Mouse (Mus musculus) heart, postnatal 14 days (tissue): ENCODE measurements around the gene Rpl19. TPM values are rescaled to one million over a fixed set of nuclear protein-coding genes. Genes with fewer than 3 reads are reported as not detected.
A peak's percentile ranks its signal among the peaks of the same experiment; 100 is the strongest.

Experiments
- DNase-seq, 2 experiments: peaks; one replicate each; pipeline ENCODE4 v3.0.0; 2021 to 2022
- intact Hi-C: fragments of 180-260 bp; cut with DNase I; formaldehyde crosslinking; loops from one replicate; pipeline ENCODE4 v1.15.1; 2025
- long read RNA-seq, 2 experiments: library from polyadenylated mRNA; stranded (forward); transcript quantifications; one replicate each; pipeline ENCODE4 v2.0.0; 2021
- total RNA-seq, 2 experiments: library from RNA; stranded (reverse); gene quantifications; 2 replicates each; pipeline ENCODE4 v1.2.3; 2021

Rpl19 gene
- 100 to 1,000 TPM; 538 to 580 TPM for total RNA-seq
- long read RNA-seq, experiment 1, transcript Rpl19-202 (6 exons, 737 nt) = minor isoform, 6 of 211 reads
- long read RNA-seq, experiment 1, transcript Rpl19-201 (6 exons, 751 nt) = major isoform, 199 of 211 reads
- long read RNA-seq, experiment 1, partial matches to known transcripts = 5 of 211 reads
- long read RNA-seq, experiment 1, other reads (novel, unspliced or antisense) = 1 of 211 reads
- long read RNA-seq, experiment 2, transcript Rpl19-201 (6 exons, 751 nt) = major isoform, 183 of 192 reads
- long read RNA-seq, experiment 2, partial matches to known transcripts = 5 of 192 reads
- long read RNA-seq, experiment 2, other reads (novel, unspliced or antisense) = 2 of 192 reads

DNA sequence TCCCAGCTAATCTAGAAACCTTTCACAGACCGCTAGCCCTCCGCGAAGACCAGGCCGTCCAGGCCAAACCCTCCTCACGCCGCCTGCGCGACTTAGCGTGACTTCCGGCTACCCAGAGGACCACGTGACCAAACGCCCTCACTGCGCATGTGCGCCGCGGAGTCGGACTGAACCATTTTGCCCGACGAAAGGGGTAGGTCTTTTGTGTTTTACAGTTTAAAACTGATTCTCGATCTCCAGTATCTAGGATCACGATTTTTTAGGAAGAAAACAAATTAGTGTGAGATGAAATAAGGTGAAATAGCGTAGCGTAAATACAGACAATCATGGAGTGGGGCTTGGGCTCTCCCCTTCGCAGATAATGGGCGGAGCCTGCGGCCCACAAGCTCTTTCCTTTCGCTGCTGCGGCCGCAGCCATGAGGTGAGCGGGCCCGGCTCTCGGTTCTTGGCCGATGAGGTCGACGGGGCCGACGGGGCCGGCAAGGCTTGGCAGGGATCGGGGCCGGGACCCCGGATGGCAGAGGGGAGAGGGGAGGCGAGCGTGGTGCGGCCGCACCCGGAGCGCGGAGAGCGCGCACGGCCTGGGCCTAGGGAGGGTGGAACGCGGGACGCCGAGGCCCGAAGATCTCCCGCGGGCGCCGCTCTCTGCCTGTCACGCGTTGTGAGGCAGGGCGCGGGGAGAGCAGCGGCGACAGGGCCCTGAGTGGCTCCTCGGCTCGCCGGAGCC, at the start of gene Rpl19:
Gene Rpl19, plus strand, starts transcription at position 141 of the 727 bp plus-strand sequence.
- intact Hi-C loops = no loop called here

DNA sequence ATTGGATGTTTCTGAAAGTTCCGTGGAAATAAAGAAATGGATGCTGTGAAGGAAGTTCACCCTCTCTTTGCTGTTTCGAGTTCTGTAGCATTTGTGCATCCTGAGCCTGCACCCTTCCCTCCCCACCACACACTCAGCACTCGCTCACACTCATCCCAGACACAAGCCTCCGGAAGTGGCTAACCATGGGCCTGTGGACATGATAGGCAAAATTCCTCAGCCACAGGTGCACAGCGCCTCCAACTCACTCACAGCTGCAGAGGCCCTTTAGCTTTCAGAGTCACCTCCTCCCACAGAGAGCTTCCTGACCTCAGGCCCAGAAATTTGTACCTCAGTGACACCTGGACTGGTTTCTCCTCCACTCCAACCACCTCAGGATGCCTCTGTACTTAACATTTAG, 48.7 kb upstream of the Rpl19 start:
- intact Hi-C loops = no loop called here
- DNase-seq = no peak

More for the DNA sequence above, at the start of gene Rpl19:
- peak; percentile 91 to 95 for DNase-seq

DNA sequence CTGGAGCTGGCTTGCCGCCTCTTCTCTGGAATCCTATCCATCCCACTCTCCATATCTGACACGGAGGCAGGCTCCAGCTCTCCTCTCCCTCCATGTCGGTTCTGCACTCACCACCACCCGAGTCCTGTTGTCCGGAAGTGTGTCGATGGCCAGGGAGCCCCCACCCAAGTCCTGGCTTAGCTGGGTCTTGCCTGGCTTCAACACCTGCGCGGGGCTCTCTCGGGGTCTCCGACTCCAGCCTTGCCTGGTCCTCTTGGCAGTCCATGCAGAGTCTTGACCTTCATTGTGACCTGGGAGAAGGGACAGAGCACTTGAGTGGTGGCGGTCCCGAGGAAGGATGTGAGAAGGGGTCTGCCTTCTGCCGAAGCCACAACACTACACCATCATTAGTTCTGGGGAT, 48.1 kb upstream of the Rpl19 start:
- no peak for DNase-seq
- intact Hi-C loops = no loop called here

DNA sequence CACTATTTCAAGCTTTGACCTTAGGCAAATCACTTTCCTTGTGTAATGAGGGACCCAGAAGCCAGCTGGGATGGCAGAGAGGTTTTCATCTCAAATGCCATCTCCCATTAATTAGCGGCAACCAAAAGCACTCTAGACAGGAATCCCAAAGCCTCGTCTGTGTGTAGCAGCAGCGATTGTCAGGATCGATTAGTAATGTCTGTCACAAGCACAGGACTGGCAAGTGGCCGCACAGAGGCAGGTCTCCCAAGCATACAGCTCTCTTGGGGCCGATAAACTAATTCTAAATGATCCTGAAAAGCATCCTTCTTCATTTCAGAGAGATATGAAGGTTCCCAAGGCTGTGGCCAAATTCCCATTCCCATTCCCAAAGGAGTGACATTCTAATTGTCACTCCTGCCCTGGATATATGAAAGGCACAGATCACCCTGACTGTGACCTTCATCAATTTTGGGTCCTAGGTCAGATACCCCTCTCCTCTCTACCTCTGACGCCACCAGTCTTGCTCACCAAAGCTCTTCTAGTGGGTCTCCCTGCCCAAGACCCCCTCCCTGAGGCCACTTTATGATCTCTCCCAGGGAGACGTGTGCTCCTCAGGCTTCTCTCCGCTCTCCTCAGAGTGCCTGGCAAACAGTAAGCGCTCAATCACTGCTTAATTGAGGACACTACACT, 46.5 kb upstream of the Rpl19 start:
- intact Hi-C loops = no loop called here
- DNase-seq = no peak

DNA sequence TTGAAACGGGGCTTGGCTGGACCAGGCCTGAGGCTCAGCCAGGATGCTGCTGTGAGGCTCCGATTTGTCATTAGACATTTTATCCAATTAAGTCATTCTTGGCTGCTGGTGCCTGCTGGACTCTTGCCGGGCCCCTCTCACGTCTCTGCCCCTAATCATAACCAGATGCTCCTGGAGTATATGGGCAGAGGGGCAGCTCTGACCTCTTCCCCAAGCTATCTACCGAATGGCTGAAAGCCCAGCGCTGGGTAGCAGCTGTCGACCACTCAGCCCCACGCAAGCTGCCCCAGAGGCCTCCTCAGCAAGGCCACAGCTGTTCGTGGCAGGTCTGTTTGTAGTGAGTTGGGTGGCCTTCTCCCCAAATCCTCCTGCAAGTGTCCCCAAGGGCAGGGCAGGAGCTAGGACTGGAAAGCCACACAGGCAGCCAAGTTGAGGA, 46.0 kb upstream of the Rpl19 start:
- intact Hi-C loops = no loop called here
- DNase-seq = peak; percentile 76 to 80

DNA sequence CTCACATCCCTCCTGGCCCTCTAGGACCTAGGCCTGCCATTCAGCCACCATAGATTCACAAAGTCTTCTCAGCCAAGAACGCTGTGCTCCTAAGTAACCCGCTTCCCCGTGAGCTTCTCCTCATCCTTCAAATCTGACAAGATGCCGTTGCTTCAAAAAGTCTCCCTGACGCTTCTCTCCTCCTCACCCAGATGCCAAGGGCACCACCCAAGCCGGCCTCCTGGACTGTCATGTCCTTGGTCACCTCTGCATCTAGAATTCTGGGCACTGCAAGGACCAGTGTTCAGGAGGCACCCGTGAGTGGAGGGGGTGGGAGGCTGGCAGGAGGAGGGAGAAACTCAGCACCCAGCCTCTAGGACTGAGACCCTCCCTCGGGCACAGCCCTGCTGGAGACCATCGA, 43.8 kb upstream of the Rpl19 start:
- DNase-seq = no peak
- intact Hi-C loops = no loop called here

DNA sequence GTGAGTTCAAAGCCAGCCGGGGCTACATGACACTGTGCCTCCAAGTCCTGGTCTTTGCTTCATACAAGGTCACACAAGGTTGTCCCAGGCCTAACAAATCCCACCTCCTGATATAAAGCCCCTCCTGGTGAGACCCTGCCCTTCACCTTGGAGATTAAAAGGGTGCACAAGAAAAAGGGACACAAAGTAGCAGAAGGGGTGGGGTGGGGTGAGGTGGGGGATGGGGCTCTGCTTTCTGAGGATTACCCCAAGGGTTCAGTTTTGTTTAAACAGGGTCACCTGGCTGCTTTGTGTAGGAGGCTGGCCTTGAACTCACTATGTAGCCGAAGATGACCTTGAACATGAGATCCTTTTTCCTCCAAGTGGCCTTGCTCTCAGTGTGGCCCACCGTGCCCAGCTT, 43.0 kb upstream of the Rpl19 start:
- intact Hi-C loops = no loop called here
- no peak for DNase-seq

DNA sequence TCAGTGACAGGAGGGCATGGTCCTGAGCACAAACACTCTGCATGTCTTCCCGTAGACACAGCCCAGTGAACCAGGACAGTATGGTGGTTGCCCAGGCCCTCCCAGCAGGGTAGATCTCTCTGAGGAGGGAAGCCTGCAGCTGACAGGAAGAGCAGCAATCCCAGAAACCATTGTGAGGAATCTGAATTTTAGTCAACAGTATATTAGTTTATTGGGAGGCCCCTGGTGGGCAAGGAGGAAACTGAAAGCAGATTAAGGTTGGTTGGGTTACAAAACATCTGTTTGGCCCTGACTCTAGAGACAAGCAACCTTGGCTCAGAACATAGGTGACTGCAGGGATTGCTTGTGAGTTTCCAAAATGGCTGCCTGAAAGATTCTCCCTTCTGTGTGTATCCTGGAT, 42.5 kb upstream of the Rpl19 start:
- intact Hi-C loops = no loop called here
- no peak for DNase-seq

DNA sequence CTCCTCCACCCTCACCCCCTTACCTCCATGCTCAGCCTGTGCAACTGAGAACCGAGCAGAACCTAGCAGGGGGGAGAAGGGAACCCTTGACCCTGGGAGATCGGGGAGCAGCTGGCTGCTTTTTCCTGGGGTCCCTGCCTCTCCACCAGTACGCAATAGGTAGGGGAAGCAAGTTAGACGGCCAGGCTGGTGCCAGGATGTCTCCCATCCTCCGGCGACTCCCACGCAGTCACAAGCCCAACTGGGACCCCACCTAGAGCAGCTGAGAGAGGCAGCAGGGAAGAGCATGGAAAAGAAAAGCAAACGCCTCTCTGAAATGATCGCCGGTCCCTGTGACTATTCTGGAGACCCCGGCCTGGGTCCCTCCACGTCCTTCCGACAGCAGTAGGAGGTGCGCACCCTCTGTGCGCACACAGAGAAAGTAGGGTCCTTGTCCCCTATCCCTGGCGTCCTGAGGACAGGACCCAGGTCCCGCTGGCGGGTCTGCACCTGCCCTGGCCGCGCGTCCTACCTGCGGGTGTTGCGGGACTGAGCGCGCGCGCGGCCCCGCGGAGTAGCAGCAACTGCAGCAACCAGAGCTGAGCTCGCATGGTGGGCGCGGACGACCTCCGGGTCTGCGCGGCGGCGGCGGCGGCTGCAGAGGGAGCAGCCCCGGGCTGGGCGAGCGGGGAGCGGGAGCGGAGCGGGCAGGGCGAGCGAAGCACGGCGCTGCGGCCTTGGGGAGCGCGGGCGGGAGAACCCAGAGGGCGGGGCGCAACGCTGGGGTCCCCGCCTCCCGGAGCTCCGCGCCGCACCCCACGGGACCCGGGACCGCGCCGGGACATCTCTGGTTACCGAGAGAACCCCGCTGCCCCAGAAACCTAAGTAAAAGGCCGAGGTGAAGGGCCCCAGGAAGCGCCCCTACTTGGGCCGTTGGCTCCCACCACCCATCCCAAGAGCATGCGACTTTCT, 40.5 kb upstream of the Rpl19 start, which contains the start of gene Plxdc1:
Gene Plxdc1, minus strand, starts transcription at position 718 of the 951 bp plus-strand sequence.
- peak; percentile 66 to 68 for DNase-seq

DNA sequence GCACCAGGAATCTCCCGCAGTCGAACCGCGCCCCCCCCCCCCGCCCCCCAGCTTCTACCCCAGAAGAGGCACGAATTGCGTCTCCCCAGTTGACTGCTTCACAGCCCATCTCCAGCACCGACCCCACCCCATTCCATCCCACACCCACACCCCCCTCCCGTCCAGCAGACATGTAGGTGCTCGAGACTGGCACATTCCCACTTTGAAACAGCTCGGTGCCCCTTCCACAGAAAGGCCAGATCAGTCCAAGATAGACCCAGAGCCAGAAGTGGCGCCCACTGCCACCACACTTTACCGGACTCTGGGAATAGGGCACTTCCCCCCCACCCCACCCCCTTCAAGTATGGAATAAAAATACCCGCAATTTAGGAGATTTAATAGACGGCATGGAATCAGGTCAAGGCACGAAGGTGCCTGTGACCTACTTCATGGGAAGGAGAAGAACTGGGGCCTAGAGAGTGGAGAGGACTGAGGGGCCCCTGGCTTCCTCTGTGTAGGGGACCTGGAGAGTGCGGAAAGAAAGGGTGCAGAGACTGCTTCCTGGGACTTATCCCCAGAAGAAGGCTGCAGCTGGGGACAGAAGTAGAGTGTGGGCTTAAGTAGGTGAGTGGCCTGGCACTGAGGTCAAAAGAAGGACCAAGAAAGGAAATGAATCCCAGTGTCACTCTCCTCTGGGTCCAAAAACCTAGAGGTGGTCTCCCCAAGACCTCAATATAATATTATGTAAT, 39.6 kb upstream of the Rpl19 start:
- intact Hi-C loops = loop anchor here (1.0 to 5.0 kb wide), 3 partner anchors 50 to 285 kb away; partner anchors contain the start of genes Pcgf2 and Psmb3
- DNase-seq = no peak

More for the DNA sequence above, 40.5 kb upstream of the Rpl19 start, which contains the start of gene Plxdc1:
- intact Hi-C loops = loop anchor here (2.0 to 5.0 kb wide), 2 partner anchors 49 to 284 kb away; partner anchors contain the start of genes Pcgf2 and Psmb3

DNA sequence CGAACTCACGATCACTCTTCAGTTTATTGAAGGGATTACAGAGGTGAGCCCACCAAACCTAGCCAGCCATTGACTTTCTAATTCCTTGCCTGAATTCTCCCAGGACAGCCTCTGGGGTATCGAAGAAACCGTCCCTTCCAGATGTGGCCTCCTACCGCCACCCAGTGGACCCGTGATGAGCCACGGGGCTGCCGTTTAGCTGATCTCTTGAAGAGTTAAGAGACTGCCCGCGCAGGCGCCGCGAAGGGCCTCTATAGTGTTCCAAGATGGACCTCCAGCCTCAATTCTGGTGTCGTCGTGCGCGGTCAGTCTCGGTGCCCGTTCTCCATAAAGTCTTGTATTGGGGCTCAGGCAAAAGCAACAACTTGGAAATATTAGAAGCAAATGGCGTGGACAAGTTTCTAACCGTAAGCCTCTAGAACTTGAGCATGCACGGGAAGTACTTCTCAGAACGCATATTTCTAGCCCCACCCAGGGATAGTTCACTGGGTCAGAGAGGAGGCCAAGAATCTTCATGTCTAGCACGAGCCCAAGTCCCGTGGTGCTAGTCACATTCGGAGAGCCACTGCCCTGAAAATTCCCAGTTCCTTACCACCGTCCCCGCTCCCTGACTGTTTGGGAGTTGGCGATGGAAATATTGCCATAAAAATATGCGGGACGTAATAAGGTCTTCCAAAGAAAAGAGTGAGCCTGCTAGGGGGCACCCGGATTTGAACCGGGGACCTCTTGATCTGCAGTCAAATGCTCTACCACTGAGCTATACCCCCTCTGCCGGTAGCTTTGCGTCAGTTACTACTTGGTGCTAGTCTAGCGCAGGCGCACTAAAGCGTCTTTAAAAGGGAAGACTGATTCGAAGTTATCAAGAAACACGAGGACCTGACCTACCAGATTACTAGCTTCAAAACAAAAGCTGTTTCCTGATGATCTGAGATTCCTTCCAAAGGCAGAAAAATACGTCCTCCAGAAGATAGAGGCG, 38.7 kb upstream of the Rpl19 start:
- intact Hi-C loops = loop anchor here (1.0 to 5.0 kb wide), 5 partner anchors 35 to 286 kb away; partner anchors contain the start of genes Cacnb1, Lasp1, Pcgf2 and Psmb3
- DNase-seq = peak; percentile 91 to 96

DNA sequence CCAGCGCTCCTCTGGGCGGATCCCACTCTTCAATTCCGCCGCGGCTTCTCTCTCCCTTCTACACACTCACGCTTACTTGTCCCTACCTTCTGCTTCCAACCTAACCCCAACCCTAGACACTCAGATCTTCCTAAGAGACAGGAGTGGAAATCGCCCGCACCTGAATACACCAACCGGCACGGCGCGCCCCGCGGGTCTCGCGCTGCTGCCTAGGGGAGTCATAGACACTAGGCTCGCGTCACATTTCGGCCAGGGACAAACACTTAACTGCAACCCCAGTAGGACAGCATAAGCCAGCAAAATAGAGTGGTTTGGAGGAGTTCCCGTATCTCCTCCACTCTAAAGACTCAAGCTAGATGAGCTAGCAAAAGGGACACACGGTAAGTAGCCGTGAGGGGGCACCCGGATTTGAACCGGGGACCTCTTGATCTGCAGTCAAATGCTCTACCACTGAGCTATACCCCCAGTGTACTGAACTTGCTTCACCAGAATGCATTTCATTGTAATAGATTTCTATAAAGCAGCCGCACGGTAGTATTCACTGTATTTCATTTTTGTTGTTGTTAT, 37.9 kb upstream of the Rpl19 start:
- intact Hi-C loops = loop anchor here (2.0 to 5.0 kb wide), 3 partner anchors 34 to 286 kb away; partner anchors contain the start of genes Cacnb1, Lasp1, Pcgf2 and Psmb3
- DNase-seq = peak; percentile 88

DNA sequence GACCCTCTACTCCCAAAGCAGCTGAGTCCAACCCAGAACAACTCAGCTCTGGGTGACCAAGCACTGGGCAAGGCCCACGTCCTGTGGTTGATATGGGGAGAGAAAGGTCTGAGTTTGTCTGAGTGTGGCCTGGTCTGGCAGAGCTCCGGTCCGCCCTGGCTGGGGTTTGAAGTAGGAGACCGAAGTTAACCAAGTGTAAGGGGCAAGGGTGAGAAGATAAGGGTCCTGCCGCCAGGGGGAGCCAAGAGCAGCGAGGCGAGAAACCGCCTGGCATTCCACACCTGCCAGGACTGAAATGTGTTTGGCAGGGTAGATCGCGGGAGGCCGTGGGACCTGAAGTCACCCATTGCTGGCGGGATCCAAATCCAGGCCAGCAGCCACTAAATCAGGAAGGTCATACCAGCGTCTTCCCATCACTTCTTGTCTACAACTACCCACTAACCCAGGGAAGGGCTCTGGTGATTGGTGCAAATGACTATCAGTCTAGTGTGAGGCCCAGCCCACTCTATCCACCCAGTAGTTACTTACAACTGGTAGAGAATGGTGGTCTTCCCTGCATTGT, 31.9 kb upstream of the Rpl19 start:
- DNase-seq = peak; percentile 84 to 89
- intact Hi-C loops = no loop called here

DNA sequence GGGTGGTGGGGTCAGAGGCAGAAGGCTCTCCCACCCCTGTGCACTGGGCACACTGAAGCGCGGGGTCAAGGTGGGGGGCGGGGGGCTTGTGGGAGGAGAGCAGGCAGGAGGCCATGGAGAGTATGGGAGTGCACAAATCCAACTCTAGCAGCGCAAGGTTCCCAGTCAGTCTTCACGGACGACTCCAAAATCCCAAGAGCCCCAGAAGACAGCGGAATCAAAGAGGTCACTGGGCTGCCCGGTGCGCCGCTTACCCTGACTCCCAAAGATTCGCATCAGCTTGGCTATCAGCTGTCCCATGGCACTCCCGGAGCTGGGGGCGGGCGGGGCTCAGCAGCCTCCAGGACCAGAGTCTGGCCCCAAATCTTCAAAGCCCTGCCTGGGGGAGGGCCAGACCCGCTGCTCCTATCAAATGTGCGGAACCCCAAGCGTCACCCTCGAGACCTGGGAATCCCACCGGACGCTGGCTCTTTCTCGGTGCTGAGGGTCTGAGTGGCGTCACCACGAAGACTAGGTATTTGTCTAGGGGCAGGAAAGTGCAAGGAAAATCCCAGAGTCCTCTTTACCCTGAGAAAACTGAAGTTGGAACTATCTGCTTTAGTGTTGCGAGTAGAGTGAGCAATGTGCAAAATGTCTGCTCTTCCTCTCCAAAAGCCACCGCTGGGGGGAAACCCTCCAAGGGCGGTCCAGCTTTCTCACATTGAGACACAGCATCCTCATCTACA, 30.8 kb upstream of the Rpl19 start, which contains the start of gene Arl5c:
Gene Arl5c, minus strand, starts transcription at position 618 of the 725 bp plus-strand sequence.
- intact Hi-C loops = no loop called here
- peak; percentile 51 to 66 for DNase-seq

DNA sequence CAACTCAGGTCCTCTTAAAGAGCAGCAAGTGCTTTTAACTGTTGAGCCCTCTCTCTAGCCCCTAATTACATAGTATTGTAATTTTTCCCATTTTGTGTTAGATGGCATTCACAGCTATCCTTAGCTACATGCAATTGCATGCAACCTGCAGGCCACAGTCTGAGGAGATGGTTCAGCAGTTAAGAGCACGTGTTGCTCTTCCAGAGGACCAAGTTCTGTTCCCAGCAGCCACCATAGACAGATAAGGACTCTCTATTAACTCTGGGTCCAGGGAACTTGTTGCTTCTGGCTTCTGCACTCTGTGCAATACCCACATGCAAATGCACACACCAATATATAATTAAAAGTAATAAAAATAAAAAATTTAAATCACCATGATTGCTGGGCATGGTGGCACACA, 29.8 kb upstream of the Rpl19 start:
- no peak for DNase-seq
- intact Hi-C loops = no loop called here

DNA sequence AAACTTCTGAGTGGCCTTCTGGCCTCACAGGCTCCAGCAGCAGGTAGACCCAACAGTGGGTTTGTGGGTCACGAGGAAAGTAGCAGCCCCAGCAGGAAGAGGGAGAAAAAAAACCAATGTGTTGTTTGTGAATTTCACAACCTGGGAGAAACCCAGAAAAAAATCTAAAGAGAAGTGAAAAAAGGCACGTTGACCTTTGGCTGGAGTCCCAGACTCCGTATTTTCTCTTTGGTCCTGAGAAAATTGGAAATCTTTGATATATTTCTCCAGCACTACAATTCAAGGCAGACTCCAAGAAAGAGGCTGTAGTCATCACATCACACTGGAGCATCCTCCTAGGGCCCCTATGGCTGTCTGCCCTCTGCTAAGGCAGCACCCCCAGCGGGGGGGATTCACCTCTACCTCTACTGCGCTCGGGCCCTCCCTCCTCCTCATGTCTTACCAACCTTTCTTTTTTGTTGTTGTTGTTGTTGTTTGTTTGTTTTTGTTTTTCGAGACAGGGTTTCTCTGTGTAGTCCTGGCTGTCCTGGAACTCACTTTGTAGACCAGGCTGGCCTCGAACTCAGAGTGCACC, 29.0 kb upstream of the Rpl19 start:
- intact Hi-C loops = no loop called here
- no peak for DNase-seq
